Mouse (Mus musculus): Measurements from ENCODE around the gene Olfr658.

Olfr658 gene

DNA sequence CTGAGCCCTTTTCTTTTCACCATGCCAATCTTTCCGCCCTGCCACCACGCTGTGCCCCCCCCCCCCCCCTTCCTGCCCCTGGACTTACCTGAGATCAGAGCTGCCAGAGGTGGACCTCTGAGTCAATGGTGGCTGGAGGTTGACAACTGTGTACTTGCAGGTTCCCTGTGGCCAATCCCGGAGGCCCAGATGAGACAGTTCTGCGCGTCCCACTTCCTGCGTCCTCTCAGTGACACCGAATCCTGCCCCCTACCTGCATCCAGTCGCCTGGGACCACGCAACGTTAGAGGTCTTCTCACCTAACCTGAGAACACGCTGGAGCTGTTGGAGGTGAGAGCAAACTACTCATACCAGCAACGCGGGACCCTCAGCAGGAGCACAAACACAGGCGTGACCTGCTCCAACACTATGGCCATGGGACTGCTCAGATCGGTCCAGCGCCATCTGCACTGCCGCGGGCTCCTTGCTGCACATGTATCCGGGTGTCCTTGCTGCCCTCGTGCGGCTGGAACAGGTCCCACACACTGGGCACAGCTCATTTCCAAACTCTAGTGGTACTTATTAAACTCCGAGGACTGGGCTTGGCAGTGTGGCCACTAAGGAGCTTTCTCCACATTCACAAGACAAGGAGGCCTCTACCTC is at the start of gene Olfr658:
TSS of gene Olfr658 (minus strand) at position 465 of the 642 bp plus-strand sequence.
- no peak for DNase-seq (ENCODE audit: low spot score)

DNA sequence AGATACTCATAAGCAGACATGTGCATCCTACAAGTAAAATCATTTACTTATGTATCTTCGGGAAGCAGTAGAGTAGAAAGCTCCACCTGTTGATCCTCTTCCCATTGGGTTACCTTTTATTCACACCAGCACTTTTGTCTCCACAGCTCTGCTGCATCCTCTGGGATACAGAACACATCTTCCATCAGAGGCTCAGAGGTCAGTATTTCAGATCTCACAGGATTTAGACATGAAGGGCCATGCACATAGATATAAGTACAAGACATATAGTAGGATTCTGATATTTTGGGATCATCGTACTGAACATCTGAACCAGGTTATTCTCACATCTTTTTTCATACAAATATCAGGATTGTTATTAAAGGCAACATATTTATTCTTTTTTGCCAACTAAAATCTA is 39.1 kb upstream of the Olfr658 start, which contains the start of gene Olfr661:
TSS of gene Olfr661 (plus strand) at position 301 of the 400 bp plus-strand sequence.
- DNase-seq (ENCODE audit: low spot score) = no peak

DNA sequence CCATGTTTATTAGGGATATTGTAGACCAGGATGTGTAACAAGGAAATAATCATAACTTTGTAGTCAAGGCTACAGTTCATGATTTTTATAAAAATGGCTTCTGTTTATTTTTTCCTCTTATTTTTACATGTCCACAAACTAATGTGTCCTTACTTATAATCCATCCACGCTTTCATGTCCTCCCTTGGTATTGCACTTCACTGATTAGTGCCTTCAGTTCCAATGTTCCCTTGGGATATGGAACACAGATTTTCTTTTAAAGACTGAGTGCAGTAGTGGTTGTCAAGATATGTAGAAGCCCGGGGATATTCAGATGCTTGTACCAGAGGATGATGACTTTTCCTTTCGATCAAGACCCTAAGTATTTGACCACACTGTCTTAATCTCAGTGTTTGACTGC is 19.3 kb upstream of the Olfr658 start, which contains the start of gene Olfr659:
TSS of gene Olfr659 (plus strand) at position 301 of the 400 bp plus-strand sequence.
- no peak for DNase-seq (ENCODE audit: low spot score)

DNA sequence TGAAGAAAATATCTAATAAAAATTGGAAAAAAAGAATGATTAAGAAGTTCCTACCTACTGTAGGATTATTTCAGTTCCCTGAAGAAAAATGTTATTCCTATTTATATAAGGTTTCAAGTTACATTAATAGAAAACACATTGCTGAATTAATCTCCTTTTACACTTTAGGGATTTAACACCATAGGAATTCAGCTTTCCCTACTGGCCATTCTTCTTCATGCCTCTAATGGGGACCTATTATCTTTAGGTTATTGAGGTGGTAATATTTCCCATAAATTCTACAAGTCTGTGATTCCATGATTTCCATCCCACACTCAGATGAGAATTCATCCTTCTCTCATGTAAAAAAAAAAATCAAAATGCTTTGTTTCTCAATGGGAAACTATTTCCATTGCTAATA is 22.6 kb downstream of the Olfr658 start, which contains the start of gene Olfr657:
TSS of gene Olfr657 (plus strand) at position 301 of the 400 bp plus-strand sequence.
- no peak for DNase-seq (ENCODE audit: low spot score)

DNA sequence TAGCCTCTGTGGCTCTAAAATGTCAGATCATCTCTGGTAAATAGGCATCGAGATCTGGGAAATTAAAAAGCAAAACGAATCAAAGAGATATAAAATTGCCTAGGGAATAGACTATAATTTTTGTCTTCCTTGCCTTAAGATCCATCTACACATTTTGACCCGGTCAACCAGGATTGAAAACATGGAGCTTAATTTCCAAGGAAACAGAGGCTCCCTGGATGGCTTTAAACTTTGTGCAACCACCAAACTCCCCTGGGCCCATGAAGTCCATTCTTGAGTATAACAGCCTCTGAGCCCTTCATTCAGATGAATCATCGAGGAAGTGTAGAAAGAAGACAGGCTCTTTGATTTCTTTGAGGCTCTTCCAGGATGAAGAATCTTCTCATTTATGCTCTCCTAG is 33.5 kb downstream of the Olfr658 start, which contains the start of gene Olfr656:
TSS of gene Olfr656 (plus strand) at position 301 of the 400 bp plus-strand sequence.
- no peak for DNase-seq (ENCODE audit: low spot score)

DNA sequence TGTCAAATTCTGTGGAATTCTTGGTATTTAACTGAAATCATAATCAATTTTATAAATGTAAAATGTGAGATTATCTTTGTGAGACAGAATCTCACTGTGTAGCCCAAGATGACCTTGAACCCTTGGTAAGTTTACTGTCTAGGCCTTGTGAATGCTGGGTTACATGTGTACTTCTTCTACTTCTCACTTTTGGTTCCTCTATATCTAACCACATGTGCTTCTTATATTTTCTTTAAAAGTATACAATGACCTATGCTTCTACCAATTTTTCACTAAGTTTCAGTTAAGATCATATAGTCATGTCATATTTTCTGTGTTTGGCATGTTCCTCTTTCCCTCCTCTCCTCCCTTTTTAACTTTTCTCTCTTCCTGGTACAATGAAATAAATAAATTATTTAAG is 42.4 kb downstream of the Olfr658 start:
- no peak for DNase-seq (ENCODE audit: low spot score)

DNA sequence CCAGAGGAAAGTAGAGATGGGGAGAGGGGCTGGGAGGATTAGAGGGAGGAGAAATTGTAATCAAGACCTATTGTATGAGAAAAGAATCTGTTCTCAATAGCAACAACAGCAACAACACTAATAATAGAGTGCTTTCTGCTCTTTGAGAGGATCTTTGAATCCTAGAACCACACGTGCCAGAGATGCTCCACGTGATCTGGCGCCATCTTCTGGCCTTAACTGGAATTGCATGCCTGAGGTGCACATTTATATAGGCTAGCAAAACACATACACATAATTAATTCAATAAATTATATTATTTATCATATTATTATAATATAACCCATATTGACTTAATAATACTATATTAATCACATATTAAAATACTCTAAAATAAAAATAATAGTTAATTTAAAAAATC is 43.9 kb downstream of the Olfr658 start:
- DNase-seq (ENCODE audit: low spot score) = peak; percentile 7

DNA sequence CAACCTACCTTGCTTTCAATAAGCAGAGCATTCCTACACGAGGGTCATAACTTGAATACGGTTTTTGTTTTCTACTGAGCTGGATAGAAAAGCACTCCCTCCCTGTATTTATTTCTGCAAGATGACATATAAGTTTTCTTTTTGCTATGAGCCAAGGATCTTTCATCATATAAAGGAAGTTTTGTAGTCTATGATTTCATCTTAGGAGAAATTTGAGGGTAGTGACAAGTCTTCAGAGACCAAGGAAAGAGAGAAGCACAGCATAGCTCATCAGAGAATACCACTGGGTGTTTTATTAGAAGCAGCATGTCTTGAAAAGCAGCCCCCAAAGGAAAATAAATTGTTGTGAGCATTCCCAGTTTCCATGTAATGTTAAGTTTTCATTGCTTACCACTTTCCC is 45.4 kb downstream of the Olfr658 start, which contains the start of gene Olfr655:
TSS of gene Olfr655 (minus strand) at position 101 of the 400 bp plus-strand sequence.
- DNase-seq (ENCODE audit: low spot score) = no peak

All from urinary bladder, postnatal 25 days (tissue).